Mouse (Mus musculus) gastrocnemius, adult 2 months (tissue): ENCODE measurements around the gene Speer4e. TPM values are rescaled to one million over a fixed set of nuclear protein-coding genes. Genes with fewer than 3 reads are reported as not detected.
"Not testable (repeated sequence)": the region's sequence is repeated elsewhere in the genome, so short reads cannot be mapped to it uniquely, and the experiment has no call there.

ENCODE experiments used
- DNase-seq: peaks from one replicate; pipeline ENCODE4 v3.0.0; 2022
- H3K27ac ChIP-seq: fragments of 200-600 bp; 2 replicates; pipeline ENCODE4 v1.8.1; 2022; ENCODE audit warnings: mild to moderate bottlenecking
- H3K4me3 ChIP-seq: fragments of 200-600 bp; 2 replicates; pipeline ENCODE4 v1.8.1; 2022; ENCODE audit warnings: mild to moderate bottlenecking, moderate library complexity
- CTCF ChIP-seq: fragments of 200-600 bp; IDR thresholded peaks from 2 replicates; pipeline ENCODE4 v1.8.1; 2022; ENCODE audit warnings: antibody characterized with exemption, mild to moderate bottlenecking, moderate library complexity
- intact Hi-C: fragments of 180-260 bp; cut with DNase I; formaldehyde crosslinking; loops from one replicate; pipeline ENCODE4 v1.15.1; 2025
- long read RNA-seq, 2 experiments: library from polyadenylated mRNA; stranded (forward); transcript quantifications; one replicate each; pipeline ENCODE4 v2.0.0; 2021
- total RNA-seq, 2 experiments: library from RNA; stranded (reverse); gene quantifications; 2 replicates each; pipeline ENCODE4 v1.2.3; 2021

Speer4e gene
- not detected for total RNA-seq
- long read RNA-seq, experiment 1 = 0 reads
- long read RNA-seq, experiment 2 = 0 reads

DNA sequence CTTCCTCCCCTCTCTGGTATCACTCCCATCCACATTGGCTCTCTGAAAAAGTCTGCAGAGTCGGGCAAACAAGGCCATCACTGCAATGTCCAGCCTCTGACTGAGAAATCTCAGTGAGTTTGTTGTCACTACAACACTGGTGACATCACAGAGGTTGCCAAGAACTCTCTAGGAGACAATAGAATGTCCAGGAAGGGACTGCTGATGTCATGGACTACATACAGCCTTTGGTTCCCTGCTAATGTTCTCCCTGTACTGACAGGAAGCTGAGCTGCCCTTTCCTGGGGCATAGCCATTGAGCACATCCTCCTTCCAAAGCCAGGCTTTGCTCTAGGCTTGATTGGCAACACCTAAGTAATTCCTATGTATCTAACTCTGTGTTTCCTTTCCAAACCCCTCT is at the start of gene Speer4e:
TSS of gene Speer4e (minus strand) at position 101 of the 400 bp plus-strand sequence.
- H3K27ac ChIP-seq, intact Hi-C loops, H3K4me3 ChIP-seq, DNase-seq: not testable (repeated sequence)

DNA sequence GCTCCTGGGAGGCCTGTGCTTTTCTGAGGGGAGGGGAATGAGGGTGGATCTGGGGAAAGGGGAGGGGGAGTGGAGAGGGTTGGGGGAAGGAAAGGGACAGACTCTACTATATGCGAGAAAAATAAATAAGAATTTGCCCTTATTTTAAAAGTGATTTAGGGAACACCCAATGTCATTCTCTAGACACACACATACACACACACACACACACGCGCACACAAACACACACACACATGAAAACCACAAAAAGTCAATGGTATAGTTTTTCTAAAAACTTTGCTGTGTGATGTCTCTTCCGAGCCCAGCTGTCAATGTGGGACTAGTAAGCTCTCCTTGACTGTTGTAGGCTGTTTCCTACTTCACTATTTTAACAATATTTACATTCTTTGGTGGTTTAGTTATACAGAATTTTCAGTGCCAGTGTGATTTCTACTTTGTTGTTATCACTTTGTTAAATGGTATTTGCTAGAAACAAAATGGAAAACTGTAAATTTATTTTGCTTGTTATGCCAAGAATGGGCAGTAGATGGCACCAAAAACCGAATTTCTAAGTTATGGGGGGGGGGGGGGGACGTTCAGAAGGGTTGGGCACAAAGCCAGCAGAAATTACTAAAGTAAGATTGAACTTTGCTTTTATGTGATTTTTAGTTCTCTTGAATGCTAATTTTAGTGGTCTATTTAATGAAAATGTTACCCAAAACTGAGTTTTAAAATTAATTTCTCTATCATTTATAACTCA is 48.6 kb upstream of the Speer4e start:
- H3K4me3 ChIP-seq, DNase-seq, intact Hi-C loops, H3K27ac ChIP-seq: not testable (repeated sequence)

DNA sequence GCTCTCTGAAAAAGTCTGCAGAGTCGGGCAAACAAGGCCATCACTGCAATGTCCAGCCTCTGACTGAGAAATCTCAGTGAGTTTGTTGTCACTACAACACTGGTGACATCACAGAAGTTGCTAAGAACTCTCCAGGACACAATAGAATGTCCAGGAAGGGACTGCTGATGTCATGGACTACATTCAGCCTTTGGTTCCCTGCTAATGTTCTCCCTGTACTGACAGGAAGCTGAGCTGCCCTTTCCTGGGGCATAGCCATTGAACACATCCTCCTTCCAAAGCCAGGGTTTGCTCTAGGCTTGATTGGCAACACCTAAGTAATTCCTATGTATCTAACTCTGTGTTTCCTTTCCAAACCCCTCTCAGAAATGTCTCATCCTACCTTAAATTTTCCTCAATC is 40.6 kb upstream of the Speer4e start, which contains the start of gene Gm10354:
TSS of gene Gm10354 (minus strand) at position 101 of the 400 bp plus-strand sequence.
- H3K4me3 ChIP-seq, H3K27ac ChIP-seq, intact Hi-C loops, DNase-seq: not testable (repeated sequence)

DNA sequence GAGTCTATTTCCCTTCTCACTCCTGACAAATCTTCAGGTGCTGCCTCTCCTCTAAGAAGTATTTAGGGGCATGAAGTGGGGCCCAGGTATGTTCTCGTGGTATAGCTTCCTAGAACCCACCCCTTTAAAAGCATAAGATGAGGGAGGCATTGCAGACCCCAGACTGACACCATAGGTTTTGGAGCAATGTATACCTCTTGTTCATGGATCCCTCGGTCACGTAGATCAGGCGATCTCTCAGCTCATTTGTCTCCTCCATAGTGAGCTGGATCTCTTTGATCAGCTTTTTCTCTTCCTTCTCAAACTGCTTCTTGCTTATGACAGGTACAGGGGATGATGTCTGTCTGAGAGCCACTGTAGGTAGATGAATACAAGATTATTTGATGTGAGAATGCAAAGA is 39.1 kb upstream of the Speer4e start:
- DNase-seq, H3K4me3 ChIP-seq, intact Hi-C loops, H3K27ac ChIP-seq: not testable (repeated sequence)

DNA sequence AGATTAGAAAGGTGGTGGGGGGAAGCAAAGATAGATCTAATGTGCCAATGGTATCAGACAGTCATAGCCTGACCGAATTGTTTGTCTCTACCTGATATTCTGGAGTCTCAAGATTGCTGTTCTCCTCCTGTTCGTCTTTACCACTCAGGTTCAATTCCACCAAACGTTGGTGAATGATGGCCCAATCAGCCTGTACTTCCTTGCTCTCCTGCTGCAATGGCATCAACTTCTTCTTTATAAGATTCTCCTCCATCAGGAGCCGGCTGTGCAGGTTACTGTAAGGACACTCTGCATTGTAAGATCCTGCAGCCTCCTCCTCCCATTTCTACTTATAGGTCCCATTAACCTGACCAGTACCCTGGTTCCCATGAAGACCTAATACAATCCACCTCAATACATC is 37.1 kb upstream of the Speer4e start:
- H3K27ac ChIP-seq, H3K4me3 ChIP-seq, intact Hi-C loops, DNase-seq: not testable (repeated sequence)

DNA sequence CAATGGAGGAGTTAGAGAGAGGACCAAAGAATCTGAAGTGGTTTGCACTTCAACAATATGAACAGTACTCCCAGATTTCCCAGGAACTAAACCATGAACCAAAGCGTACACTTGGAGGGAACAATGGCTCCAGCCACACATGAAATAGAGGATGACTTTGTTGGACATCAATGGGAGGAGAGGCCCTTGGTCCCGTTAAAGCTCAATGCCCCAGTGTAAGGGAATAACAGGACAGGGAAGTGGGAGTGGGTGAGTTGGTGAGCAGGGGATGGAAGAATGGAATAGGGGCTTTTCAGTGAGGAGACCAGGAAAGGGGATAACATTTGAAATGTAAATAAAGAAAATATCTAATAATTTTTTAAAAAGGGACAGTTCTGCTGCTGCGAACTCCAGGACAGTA is 34.6 kb upstream of the Speer4e start:
- H3K27ac ChIP-seq, intact Hi-C loops, H3K4me3 ChIP-seq, DNase-seq: not testable (repeated sequence)

DNA sequence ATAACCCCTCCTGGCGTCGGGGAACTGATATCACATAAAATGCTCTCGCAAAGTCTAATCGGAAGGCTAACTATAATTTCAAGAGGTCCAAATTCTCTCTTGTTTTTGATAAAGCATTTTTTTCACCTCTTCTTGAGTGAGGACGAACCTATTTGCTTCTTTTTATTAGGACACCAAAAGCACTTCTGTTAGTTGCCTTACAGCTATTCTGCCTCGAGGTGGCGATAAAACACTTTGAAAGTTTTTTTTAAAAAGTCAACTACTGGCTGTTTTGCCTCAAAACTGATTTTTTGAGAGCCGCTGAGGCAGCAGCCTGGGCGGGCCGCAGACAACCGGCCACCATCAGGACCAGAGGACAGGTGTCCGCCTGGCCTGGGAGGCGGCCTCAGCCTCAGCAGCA is 25.6 kb upstream of the Speer4e start:
- DNase-seq, H3K27ac ChIP-seq, intact Hi-C loops, H3K4me3 ChIP-seq: not testable (repeated sequence)
- peak; percentile 15; the same call in 1 of the 2 replicates for TF ChIP-seq CTCF

DNA sequence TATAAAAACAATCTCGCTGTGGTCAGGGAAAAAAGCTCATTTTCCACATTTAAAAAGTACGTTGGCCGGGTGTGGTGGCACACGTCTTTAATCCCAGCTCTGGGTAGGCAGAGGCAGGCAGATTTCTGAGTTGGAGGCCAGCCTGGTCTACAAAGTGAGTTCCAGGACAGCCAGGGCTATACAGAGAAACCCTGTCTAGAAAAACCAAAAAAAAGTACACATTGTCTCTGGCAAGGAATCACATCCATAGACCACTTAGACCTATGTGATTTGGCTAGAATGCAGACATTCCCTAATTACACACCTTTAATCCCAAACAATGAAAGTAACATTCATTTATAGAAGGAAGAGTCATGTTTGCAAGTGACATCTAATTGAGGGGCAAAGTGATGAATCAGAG is 23.3 kb upstream of the Speer4e start:
- H3K27ac ChIP-seq, intact Hi-C loops, H3K4me3 ChIP-seq, DNase-seq: not testable (repeated sequence)

DNA sequence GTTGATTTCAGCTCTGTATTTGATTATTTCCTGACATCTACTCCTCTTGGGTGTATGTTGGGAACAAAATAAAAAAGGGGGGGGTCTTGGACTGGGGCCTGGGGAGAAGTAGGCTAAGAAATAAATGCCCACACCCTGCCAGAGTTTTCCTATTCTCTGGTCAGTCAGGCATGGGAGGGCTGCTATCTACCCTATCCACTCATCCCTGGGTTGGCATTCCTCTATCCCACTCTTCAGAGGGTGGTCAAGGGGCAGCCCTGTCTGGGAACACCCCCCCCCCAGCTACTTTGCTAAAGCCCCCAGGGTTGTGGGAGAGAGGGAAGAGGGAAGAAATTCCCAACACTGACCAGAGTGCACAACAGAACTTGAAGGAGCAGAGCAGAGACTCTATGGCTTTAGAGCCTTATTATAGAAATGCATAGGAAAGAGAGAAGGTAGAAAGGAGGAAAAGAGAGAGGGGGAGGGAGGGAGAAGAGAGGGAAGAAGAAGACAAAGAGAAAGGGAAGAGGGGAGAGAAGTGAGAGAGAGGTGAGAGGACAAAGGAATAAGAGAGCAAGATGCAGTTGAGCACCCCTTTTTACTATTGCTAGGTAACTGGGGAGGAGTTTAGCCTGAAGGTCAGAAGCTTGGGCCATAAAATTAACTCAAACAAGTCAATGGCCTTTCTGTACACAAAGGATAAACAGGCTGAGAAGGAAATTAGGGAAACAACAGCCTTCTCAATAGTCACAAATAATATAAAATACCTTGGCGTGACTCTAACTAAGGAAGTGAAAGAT is 17.9 kb upstream of the Speer4e start:
- DNase-seq, H3K4me3 ChIP-seq, H3K27ac ChIP-seq, intact Hi-C loops: not testable (repeated sequence)

DNA sequence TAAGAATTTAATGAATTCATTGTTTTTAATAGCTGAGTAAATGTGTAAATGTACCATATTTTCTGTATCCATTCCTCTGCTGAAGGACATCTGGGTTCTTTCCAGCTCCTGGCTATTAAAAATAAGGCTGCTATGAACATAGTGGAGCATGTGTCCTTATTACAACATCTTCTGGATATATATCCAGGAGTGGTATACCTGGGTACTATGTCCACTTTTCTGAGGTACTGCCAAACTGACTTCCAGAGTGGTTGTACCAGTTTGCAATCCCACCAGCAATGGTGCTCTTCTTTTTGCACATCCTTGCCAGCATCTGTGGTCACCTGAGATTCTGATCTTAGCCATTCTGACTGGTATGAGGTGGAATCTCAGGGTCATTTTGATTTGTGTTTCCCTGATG is 15.4 kb upstream of the Speer4e start:
- H3K4me3 ChIP-seq, DNase-seq, H3K27ac ChIP-seq, intact Hi-C loops: not testable (repeated sequence)

DNA sequence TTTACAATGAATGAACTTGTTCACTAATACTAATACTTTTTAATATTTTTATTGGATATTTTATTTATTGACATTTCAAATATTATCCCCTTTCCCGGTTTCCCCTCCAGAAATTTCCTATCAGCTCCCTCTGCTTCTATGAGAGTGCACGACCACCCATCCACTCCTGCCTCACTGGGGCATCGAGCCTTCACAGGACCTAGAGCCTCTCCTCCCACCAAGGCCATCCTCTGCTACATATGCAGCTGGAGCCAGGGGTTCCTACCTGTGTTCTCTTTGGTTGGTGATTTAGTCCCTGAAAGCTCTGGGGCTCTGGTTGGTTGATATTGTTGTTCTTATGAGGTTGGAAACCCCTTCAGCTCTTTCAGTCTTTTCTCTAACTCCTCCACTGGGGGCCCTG is 14.5 kb upstream of the Speer4e start:
- DNase-seq, H3K4me3 ChIP-seq, H3K27ac ChIP-seq, intact Hi-C loops: not testable (repeated sequence)

DNA sequence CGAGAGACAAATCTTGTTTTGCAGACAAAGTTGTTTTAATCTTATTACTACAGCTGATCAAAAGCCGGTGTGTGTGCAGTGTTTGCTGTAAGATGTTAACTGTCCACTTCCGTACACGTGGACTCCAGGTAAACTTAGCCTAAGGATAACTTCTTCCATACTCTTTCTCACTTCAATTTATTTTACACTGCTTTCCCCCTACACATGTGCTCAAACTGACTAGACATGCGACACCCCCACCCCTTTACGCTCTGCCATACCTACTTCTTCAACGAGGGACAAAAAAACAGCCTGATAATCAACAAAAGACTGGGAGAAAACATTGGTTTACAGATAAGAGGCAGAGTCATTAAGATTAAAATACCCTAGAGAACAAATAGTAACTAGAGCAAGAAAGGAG is 13.6 kb upstream of the Speer4e start:
- intact Hi-C loops, H3K27ac ChIP-seq, DNase-seq, H3K4me3 ChIP-seq: not testable (repeated sequence)

DNA sequence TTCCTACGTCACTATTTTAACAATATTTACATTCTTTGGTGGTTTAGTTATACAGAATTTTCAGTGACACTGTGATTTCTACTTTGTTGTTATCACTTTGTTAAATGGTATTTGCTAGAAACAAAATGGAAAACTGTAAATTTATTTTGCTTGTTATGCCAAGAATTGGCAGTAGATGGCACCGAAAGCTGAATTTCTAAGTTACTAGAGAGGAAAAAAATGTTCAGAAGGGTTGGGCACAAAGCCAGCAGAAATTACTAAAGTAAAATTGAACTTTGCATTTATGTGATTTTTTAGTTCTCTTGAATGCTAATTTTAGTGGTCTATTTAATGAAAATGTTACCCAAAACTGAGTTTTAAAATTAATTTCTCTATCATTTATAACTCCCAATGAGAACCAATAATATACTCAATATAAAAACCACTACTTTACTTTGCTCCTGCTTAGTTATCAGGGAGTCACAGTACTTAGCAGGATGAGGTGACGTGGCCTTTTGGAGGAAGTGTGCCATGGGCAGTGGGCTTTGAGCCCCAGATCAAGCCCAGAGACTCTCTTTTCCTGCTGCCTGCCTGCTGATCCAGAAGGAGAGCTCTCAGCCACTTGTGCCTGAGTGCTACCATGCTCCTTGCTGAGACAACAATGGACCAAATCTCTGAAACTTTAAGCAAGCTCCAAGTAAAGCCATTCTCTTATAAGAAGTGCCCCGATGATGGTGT is 9.4 kb upstream of the Speer4e start:
- H3K27ac ChIP-seq, DNase-seq, intact Hi-C loops, H3K4me3 ChIP-seq: not testable (repeated sequence)

DNA sequence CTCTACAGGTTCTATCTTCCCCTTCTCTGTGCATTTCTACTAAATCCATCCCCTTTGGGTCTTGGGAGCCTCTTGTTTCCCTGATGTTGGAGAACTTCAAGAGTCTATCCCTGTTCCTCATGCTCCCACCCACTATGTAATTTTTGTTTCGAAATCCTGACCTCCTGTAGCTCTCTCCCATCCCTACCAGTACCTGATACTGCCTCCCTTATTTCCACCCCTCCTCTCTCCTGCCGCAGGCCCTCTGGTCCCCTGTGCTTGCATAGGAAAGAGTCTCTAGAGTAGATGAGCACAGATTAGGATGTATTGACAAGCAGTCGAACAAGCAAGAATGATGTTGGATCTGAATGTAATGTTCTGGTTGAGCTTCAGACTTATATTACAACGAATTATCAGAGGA is 7.3 kb upstream of the Speer4e start:
- H3K27ac ChIP-seq, DNase-seq, H3K4me3 ChIP-seq, intact Hi-C loops: not testable (repeated sequence)

DNA sequence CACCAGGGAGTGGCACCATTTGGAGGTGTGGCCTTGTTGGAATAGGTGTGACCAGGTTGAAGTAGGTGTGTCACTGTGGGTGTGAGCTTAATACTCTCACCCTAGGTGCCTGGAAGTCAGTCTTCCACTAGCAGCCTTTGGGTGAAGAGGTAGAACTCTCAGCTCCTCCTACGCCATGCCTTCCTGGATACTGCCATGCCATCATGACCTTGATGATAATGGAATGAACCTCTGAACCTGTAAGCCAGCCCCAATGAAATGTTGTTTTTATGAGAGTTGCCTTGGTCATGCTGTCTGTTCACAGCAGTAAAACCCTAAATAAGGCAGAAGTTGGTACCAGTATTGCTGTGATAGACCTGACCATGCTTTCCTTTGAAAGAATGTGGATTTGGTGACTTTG is 2.8 kb upstream of the Speer4e start:
- intact Hi-C loops, DNase-seq, H3K27ac ChIP-seq, H3K4me3 ChIP-seq: not testable (repeated sequence)

DNA sequence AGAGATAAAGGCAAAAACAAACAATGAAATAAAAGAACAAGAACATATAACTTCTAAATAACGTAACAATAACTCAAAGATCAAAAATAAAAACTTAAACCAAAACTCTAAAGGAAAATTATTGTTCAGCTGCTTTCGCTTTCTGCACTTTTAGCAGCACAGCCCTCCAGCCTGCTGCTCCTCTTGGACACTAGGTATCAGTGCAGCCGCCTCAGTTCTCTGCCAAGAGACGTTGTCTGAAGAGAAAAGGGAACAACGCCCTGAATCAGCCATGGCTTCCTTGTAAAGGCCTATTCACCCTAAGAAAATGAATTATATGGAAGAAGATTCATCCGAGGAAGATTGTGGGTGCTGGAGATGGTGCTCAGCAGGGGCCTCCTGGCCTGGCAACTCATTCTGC is 4.5 kb downstream of the Speer4e start:
- H3K27ac ChIP-seq, DNase-seq, intact Hi-C loops, H3K4me3 ChIP-seq: not testable (repeated sequence)
